Mouse (Mus musculus) testis, postnatal 14 days (tissue): ENCODE measurements at regions not wholly inside any gene's neighbourhood (a gene's known extent, or its start where the extent isn't known, plus 50 kb on each side); places are given as distances from the start of the nearest gene placed in this dataset.
"Not testable (repeated sequence)": the region's sequence is repeated elsewhere in the genome, so short reads cannot be mapped to it uniquely, and the experiment has no call there.

Experiments used
- DNase-seq: peaks from one replicate; pipeline ENCODE4 v3.0.0; 2021; ENCODE audit warnings: low spot score

GRCm38 (mm10) chr16:30799699-30800483 lies 200.4 kb downstream of the Fam43a start:
- no peak for DNase-seq

GRCm38 (mm10) chr16:30804018-30804417 lies 204.5 kb downstream of the Fam43a start:
- no peak for DNase-seq

- not testable (repeated sequence) for DNase-seq
Measured at GRCm38 (mm10) chr16:30806206-30806605, 206.7 kb downstream of the Fam43a start.

- no peak for DNase-seq
Measured at GRCm38 (mm10) chr16:30818541-30819120, 219.1 kb downstream of the Fam43a start.

GRCm38 (mm10) chr16:30819342-30819741 lies 219.8 kb downstream of the Fam43a start:
- no peak for DNase-seq

- no peak for DNase-seq
Measured at GRCm38 (mm10) chr16:30820234-30820633, 220.7 kb downstream of the Fam43a start.

GRCm38 (mm10) chr16:30820761-30821160 lies 221.2 kb downstream of the Fam43a start:
- DNase-seq, result no peak

- DNase-seq, result peak; percentile 29
Measured at GRCm38 (mm10) chr16:30821191-30821910, 221.8 kb downstream of the Fam43a start.

GRCm38 (mm10) chr16:30821911-30822578 lies 222.5 kb downstream of the Fam43a start:
- DNase-seq, result peak; percentile 21

GRCm38 (mm10) chr16:30826128-30826527 lies 226.6 kb downstream of the Fam43a start:
- no peak for DNase-seq

- DNase-seq, result peak; percentile 11
Measured at GRCm38 (mm10) chr16:30827901-30828608, 228.5 kb downstream of the Fam43a start.

GRCm38 (mm10) chr16:30834561-30834960 lies 235.0 kb downstream of the Fam43a start:
- DNase-seq, result no peak

- no peak for DNase-seq
Measured at GRCm38 (mm10) chr16:30835678-30836077, 236.2 kb downstream of the Fam43a start.

- DNase-seq, result no peak
Measured at GRCm38 (mm10) chr16:30842831-30843230, 238.4 kb downstream of the Xxylt1 start.

GRCm38 (mm10) chr16:30852595-30852994 lies 228.6 kb downstream of the Xxylt1 start:
- no peak for DNase-seq

GRCm38 (mm10) chr16:30854716-30855115 lies 226.5 kb downstream of the Xxylt1 start:
- DNase-seq, result no peak

- no peak for DNase-seq
Measured at GRCm38 (mm10) chr16:30857656-30858055, 223.6 kb downstream of the Xxylt1 start.

GRCm38 (mm10) chr16:30869136-30869909 lies 211.9 kb downstream of the Xxylt1 start:
- DNase-seq, result no peak

- peak; percentile 76 for DNase-seq
Measured at GRCm38 (mm10) chr16:30870110-30870509, 211.1 kb downstream of the Xxylt1 start.

GRCm38 (mm10) chr16:30870676-30871075 lies 210.6 kb downstream of the Xxylt1 start:
- DNase-seq, result no peak

- DNase-seq, result no peak
Measured at GRCm38 (mm10) chr16:30872147-30872546, 209.1 kb downstream of the Xxylt1 start.
